Mouse (Mus musculus) lung, postnatal 0 days (tissue): ENCODE data around the gene Slc38a9. TPM values are rescaled to one million over a fixed set of nuclear protein-coding genes. Genes with fewer than 3 reads are reported as not detected.

Experiments used
- ATAC-seq: fragments of 200-750 bp; cut with Nextera tagmentation; 2 replicates; pipeline ENCODE4 v1.8.0; 2017; ENCODE audit warnings: moderate library complexity
- DNase-seq: peaks from one replicate; pipeline ENCODE4 v3.0.0-alpha.2; 2016; ENCODE audit warnings: low spot score
- H3K27ac ChIP-seq: fragments of 300-500 bp; sonication (generic); 2 replicates; pipeline ENCODE4 v1.5.1; 2014; ENCODE audit warnings: antibody characterized with exemption, mild to moderate bottlenecking, low read length, mixed read lengths
- H3K27me3 ChIP-seq: fragments of 300-500 bp; sonication (generic); replicated peaks from 2 replicates; pipeline ENCODE4 v1.6.1; 2014; ENCODE audit warnings: low read length, mixed read lengths; ENCODE audit not compliant: insufficient read depth
- H3K36me3 ChIP-seq: fragments of 300-500 bp; sonication (generic); 2 replicates; pipeline ENCODE4 v1.6.1; 2014; ENCODE audit warnings: low read length, mixed read lengths; ENCODE audit not compliant: insufficient read depth
- H3K4me1 ChIP-seq: fragments of 300-500 bp; sonication (generic); 2 replicates; pipeline ENCODE4 v1.6.1; 2014; ENCODE audit warnings: antibody characterized with exemption, low read depth, low read length, mixed read lengths; ENCODE audit not compliant: insufficient read depth
- H3K4me2 ChIP-seq: fragments of 300-500 bp; sonication (generic); replicated peaks from 2 replicates; pipeline ENCODE4 v1.6.1; 2014; ENCODE audit warnings: low read depth, mild to moderate bottlenecking, low read length, moderate library complexity, mixed read lengths
- H3K4me3 ChIP-seq: fragments of 300-500 bp; sonication (generic); 2 replicates; pipeline ENCODE4 v1.5.1; 2014; ENCODE audit warnings: low read depth, low read length
- H3K9ac ChIP-seq: fragments of 300-500 bp; sonication (generic); replicated peaks from 2 replicates; pipeline ENCODE4 v1.6.1; 2014; ENCODE audit warnings: low read depth, mild to moderate bottlenecking
- H3K9me3 ChIP-seq: fragments of 300-500 bp; sonication (generic); 2 replicates; pipeline ENCODE4 v1.6.1; 2016; ENCODE audit warnings: low read length, mixed read lengths
- CTCF ChIP-seq: IDR thresholded peaks from 2 replicates; pipeline ENCODE4 v1.5.1; 2016; ENCODE audit warnings: antibody characterized with exemption, mild to moderate bottlenecking
- EP300 ChIP-seq: IDR thresholded peaks from 2 replicates; pipeline ENCODE4 v1.6.1; 2016; ENCODE audit warnings: antibody characterized with exemption, mild to moderate bottlenecking, control low read depth
- WGBS: fragments of 180-500 bp; shearing (Covaris S2); extraction: QIAGEN DNeasy Blood & Tissue Kit; methylation state at CpG from one replicate; pipeline ENCODE4 v1.1.7; 2014; 5-methylcytosine and 5-hydroxymethylcytosine counted together
- polyA plus RNA-seq: library from polyadenylated mRNA; unstranded; fragments of >200 nt; fragmentation: Nextera tagmentation; extraction: Ambion mirVana; gene quantifications from 2 replicates; pipeline ENCODE4 v1.2.1, GENCODE M21; 2015

Gene Slc38a9
- polyA plus RNA-seq, 1 experiment from 2014 or later, result 15.3 TPM

DNA sequence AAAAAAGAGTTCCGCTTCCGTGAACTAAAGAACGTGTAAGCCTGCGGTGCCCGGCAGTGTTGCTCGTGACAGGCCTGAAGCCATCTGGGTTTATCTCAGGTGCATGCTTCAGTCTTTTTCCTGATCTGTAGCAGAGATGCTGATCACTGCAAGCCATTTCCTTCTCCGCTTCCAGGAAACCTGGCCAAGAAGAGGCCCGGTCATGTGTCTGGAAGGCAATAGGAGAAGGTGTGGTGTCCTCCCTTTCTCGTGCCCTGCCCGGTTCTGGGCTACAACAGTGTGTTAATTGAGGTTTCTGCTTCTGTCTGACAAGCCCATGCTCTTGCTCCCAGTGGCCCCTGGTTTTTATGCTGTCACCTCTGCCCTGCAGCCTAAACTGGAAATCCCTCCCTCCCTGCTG is 115.3 kb downstream of the Slc38a9 start:
- Histone ChIP-seq H3K27ac (no peak overlapping the region), H3K9ac (no peak overlapping the region), H3K4me1 (peaks cover 6% of the 10 kb centered on the region; the same call in 1 of the 2 replicates), H3K4me2 (no peak overlapping the region), H3K36me3 (no peaks in the 10 kb centered on the region), H3K27me3 (no peaks in the 10 kb centered on the region), H3K4me3 (no peak overlapping the region), H3K9me3 (no peaks in the 10 kb centered on the region)
- TF ChIP-seq CTCF (no peak), EP300 (no peak)
- WGBS, result 80% methylated on average over 10 of the region's 10 CpGs
- DNase-seq, result no peak
- ATAC-seq, result no peak

DNA sequence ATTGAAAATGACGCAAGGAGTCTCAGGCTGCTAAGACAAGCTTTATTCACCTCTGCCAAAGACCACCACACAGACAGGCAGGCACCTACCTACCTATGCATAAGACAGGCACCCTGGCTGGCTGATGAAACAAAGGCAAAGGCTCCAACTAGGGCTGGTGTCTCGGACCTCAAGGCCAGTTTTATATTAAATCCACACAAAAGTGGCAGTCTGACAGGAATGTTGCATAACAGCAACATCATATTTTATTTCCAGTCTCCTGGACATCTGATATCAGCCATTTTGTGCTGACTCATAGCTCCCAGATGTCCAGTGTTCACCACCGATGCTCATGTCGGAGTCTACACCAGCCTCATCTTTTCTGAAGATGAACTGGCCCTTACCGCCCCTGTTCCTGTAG is 117.9 kb downstream of the Slc38a9 start:
- no peak overlapping the region for H3K9ac ChIP-seq

DNA sequence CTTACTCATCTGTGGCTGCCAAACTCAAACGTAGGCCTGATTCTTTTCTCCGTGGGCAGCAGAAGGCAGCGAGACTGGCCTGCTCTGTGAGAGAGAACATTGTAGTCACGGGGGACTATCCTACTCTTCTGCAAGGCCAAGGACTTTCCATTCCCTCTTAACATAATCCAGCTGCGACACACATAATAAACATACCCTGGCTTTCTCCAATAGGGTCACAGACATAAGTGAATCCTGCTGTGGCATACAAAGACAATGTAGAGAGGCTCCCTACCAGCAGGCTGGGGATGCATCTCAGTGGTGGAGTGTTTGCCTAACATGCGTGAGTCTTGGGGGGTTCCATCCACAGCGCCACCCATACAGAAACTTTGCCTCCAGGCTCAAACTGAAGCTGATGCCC is 124.8 kb downstream of the Slc38a9 start:
- no peak for DNase-seq
- H3K27me3 ChIP-seq, result no peaks in the 10 kb centered on the region

More for the DNA sequence above, 117.9 kb downstream of the Slc38a9 start:
- no peak overlapping the region for H3K27ac ChIP-seq
- DNase-seq (no peak), ATAC-seq (no peak)
- H3K4me2 ChIP-seq, result no peak overlapping the region
- H3K27me3 ChIP-seq, result no peaks in the 10 kb centered on the region
- H3K36me3 ChIP-seq, result no peaks in the 10 kb centered on the region
- no peak overlapping the region for H3K4me3 ChIP-seq
- WGBS, result 84% methylated on average over 5 of the region's 5 CpGs
- H3K9me3 ChIP-seq, result no peaks in the 10 kb centered on the region
- H3K4me1 ChIP-seq, result no peaks in the 10 kb centered on the region
- TF ChIP-seq EP300 (no peak), CTCF (no peak)

DNA sequence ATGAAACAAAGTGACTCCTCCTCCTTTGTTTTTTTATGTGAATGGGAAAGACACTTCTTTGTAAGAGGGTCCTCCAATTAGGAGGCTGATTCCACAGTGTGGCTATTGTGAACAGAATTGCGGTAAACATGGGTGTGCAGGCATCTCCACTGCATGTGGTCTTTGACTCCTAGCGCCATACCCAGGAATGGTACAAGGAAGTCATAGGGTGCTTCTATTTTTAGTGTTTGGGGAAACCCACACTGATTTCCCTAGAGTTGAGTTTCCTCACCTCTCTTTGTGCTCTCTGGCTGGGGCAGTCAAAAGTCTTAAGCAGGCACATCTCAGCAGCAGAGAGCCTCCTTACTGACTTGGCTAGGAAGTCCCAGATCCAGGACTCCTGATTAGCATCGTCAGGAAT is 125.6 kb downstream of the Slc38a9 start:
- no peak for TF ChIP-seq CTCF
- TF ChIP-seq EP300, result no peak
- no peak for ATAC-seq
- 69% methylated on average over 3 of the region's 3 CpGs for WGBS

More for the DNA sequence above, 124.8 kb downstream of the Slc38a9 start:
- H3K4me1 ChIP-seq, result no peaks in the 10 kb centered on the region
- no peak for TF ChIP-seq EP300
- TF ChIP-seq CTCF, result no peak
- ATAC-seq, result no peak
- no peak overlapping the region for H3K27ac ChIP-seq
- 77% methylated on average over 7 of the region's 7 CpGs for WGBS
- no peak overlapping the region for H3K9ac ChIP-seq
- no peak overlapping the region for H3K4me3 ChIP-seq
- H3K36me3 ChIP-seq, result no peaks in the 10 kb centered on the region
- H3K4me2 ChIP-seq, result no peak overlapping the region
- no peaks in the 10 kb centered on the region for H3K9me3 ChIP-seq

GRCm38 (mm10) chr13:112786942-112787533 is 126.5 kb downstream of the Slc38a9 start:
- no peak overlapping the region for H3K9ac ChIP-seq
- ATAC-seq (no peak), DNase-seq (no peak)
- WGBS, result 64% methylated on average over 10 of the region's 10 CpGs
- no peaks in the 10 kb centered on the region for H3K36me3 ChIP-seq
- no peaks in the 10 kb centered on the region for H3K27me3 ChIP-seq
- TF ChIP-seq CTCF (no peak), EP300 (no peak)
- H3K27ac ChIP-seq, result no peak overlapping the region
- H3K4me2 ChIP-seq, result no peak overlapping the region
- H3K9me3 ChIP-seq, result no peaks in the 10 kb centered on the region
- H3K4me1 ChIP-seq, result no peaks in the 10 kb centered on the region
- H3K4me3 ChIP-seq, result no peak overlapping the region

More for the DNA sequence above, 125.6 kb downstream of the Slc38a9 start:
- Histone ChIP-seq H3K36me3 (no peaks in the 10 kb centered on the region), H3K27me3 (no peaks in the 10 kb centered on the region), H3K27ac (no peak overlapping the region), H3K9me3 (no peaks in the 10 kb centered on the region), H3K4me3 (no peak overlapping the region), H3K4me2 (no peak overlapping the region), H3K9ac (no peak overlapping the region), H3K4me1 (no peaks in the 10 kb centered on the region)
- no peak for DNase-seq

Other genes with a start within 250 kb of the Slc38a9 start
- 30.4 and 33.7 TPM in 2 replicates for gene Il6st, start 196.7 kb upstream of the Slc38a9 start, polyA plus RNA-seq
- 0.04 TPM in 1 of 2 replicates, not detected in the other for gene Il31ra, start 66.4 kb upstream of the Slc38a9 start, polyA plus RNA-seq
- gene Ddx4, start 8.3 kb upstream of the Slc38a9 start, polyA plus RNA-seq, result 0.11 and 0.17 TPM in 2 replicates
- 247 and 292 TPM in 2 replicates for gene Plpp1, start 140.0 kb downstream of the Slc38a9 start, polyA plus RNA-seq